Mouse (Mus musculus) forebrain, embryonic 16.5 days (tissue): ENCODE results near the gene Fam20a. TPM values are rescaled to one million over a fixed set of nuclear protein-coding genes. Genes with fewer than 3 reads are reported as not detected.

ENCODE experiments used
- ATAC-seq: fragments of 200-750 bp; cut with Nextera tagmentation; 2 replicates; pipeline ENCODE4 v1.8.0; 2017; ENCODE audit warnings: mild to moderate bottlenecking, moderate library complexity
- H3K27ac ChIP-seq: fragments of 300-500 bp; sonication (generic); 2 replicates; pipeline ENCODE4 v1.5.1; 2014; ENCODE audit warnings: low read length, control low read depth
- H3K27me3 ChIP-seq: fragments of 300-500 bp; sonication (generic); replicated peaks from 2 replicates; pipeline ENCODE4 v1.6.1; 2014; ENCODE audit warnings: low read length; ENCODE audit not compliant: control insufficient read depth, insufficient read depth
- H3K36me3 ChIP-seq: fragments of 300-500 bp; sonication (generic); 2 replicates; pipeline ENCODE4 v1.6.1; 2014; ENCODE audit not compliant: control insufficient read depth, insufficient read depth
- H3K4me1 ChIP-seq: fragments of 300-500 bp; sonication (generic); replicated peaks from 2 replicates; pipeline ENCODE4 v1.6.1; 2014; ENCODE audit warnings: low read length; ENCODE audit not compliant: control insufficient read depth, insufficient read depth
- H3K4me2 ChIP-seq: fragments of 300-500 bp; sonication (generic); 2 replicates; pipeline ENCODE4 v1.6.1; 2014; ENCODE audit warnings: mild to moderate bottlenecking, low read length, control low read depth
- H3K4me3 ChIP-seq: fragments of 300-500 bp; sonication (generic); replicated peaks from 2 replicates; pipeline ENCODE4 v1.5.1; 2014; ENCODE audit warnings: mild to moderate bottlenecking, low read length, control low read depth
- H3K9ac ChIP-seq: fragments of 300-500 bp; sonication (generic); replicated peaks from 2 replicates; pipeline ENCODE4 v1.6.1; 2014; ENCODE audit warnings: low read depth, low read length, control low read depth
- H3K9me3 ChIP-seq: fragments of 300-500 bp; sonication (generic); 2 replicates; pipeline ENCODE4 v1.6.1; 2016; ENCODE audit warnings: low read length; ENCODE audit not compliant: control insufficient read depth
- WGBS: fragments of 180-500 bp; shearing (Covaris S2); extraction: QIAGEN DNeasy Blood & Tissue Kit; methylation state at CpG from one replicate; pipeline ENCODE4 v1.1.7; 2014; 5-methylcytosine and 5-hydroxymethylcytosine counted together
- polyA plus RNA-seq: library from polyadenylated mRNA; unstranded; fragments of >200 nt; fragmentation: Nextera tagmentation; extraction: Ambion mirVana; gene quantifications from 2 replicates; pipeline ENCODE4 v1.2.1, GENCODE M21; 2015

Fam20a gene
- polyA plus RNA-seq, 1 experiment from 2014 or later = 1.9 TPM

DNA sequence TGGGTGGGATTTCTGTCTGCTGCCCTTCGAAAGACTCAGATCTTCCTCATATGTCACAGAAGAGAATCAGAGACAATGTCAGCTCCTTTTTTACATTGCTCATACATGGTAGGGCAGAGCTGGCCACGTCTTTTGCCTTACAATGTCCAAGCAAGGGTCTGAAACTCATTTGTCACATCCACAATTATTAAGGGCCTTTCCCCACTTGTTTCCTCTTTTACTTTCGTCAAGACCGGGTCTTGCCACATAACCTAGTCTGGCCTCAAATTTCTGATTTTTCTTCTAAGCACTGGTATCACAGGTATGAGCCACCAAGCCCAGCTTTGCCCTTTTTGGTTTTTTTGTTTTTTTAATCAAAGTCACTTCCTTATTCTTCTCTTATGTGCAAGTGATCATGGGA, 25.6 kb downstream of the Fam20a start:
- H3K9me3 ChIP-seq = no peaks in the 10 kb centered on the region
- ATAC-seq = no peak
- no peak overlapping the region for H3K4me3 ChIP-seq
- WGBS = 91% methylated on average over 4 of the region's 4 CpGs
- H3K27ac ChIP-seq = no peak overlapping the region
- no peaks in the 10 kb centered on the region for H3K27me3 ChIP-seq
- H3K4me1 ChIP-seq = no peaks in the 10 kb centered on the region
- no peak overlapping the region for H3K9ac ChIP-seq
- H3K4me2 ChIP-seq = no peak overlapping the region
- H3K36me3 ChIP-seq = no peaks in the 10 kb centered on the region

- no peak overlapping the region for H3K4me3 ChIP-seq
- H3K4me2 ChIP-seq = no peak overlapping the region
- no peaks in the 10 kb centered on the region for H3K4me1 ChIP-seq
- no peaks in the 10 kb centered on the region for H3K9me3 ChIP-seq
- no peaks in the 10 kb centered on the region for H3K36me3 ChIP-seq
- H3K27me3 ChIP-seq = no peaks in the 10 kb centered on the region
- ATAC-seq = no peak
- no peak overlapping the region for H3K27ac ChIP-seq
- WGBS = 35% methylated on average over 3 of the region's 3 CpGs
- H3K9ac ChIP-seq = no peak overlapping the region
Observed at GRCm38 (mm10) chr11:109692737-109693136, 29.3 kb downstream of the Fam20a start.

DNA sequence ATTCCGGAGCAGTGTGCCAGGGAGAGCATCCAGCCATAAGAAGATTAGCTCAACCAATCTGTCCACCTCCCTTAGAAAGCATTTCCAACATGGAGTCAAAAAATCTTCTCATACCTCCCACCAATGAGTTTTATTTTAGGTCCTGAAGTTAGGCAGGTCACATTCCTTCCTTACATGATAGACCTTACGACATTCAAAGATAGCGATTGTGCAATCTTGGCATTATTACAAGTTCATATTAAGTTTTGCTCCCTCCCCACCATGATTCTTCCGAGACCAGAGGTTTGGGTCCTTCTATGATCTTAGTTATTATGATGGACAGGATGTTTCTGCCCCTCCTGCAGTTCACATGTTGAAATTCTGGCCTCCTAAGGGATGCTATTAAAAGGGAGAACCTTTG, 32.5 kb downstream of the Fam20a start:
- Histone ChIP-seq H3K27ac (no peak overlapping the region), H3K4me2 (no peak overlapping the region), H3K4me3 (no peak overlapping the region), H3K27me3 (no peaks in the 10 kb centered on the region), H3K9me3 (no peaks in the 10 kb centered on the region; the same call in 1 of the 2 replicates), H3K9ac (no peak overlapping the region), H3K4me1 (no peaks in the 10 kb centered on the region), H3K36me3 (no peaks in the 10 kb centered on the region)
- ATAC-seq = no peak
- WGBS = 95% methylated on average over 4 of the region's 4 CpGs

DNA sequence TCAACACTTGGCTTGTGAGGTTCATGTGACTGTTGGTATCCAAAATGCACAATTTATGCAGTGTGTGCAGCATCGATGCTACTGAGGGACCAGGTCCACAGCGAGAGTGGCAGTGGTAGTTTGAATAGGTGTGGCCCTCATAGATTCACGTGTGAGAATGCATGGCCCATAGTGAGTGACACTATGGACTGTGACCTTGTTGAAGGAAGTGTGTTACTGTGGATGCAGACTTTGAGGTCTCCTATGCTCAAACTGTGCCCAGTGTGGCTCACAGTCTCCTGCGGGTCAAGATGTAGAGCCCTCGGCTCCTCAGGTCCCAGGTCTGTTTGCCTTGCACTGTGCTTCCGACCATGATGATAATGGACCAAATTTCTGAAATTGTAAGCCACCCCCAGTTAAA, 39.9 kb downstream of the Fam20a start:
- Histone ChIP-seq H3K36me3 (no peaks in the 10 kb centered on the region), H3K4me2 (no peak overlapping the region), H3K9ac (no peak overlapping the region), H3K9me3 (no peaks in the 10 kb centered on the region; the same call in 1 of the 2 replicates), H3K27me3 (no peaks in the 10 kb centered on the region), H3K27ac (no peak overlapping the region), H3K4me3 (no peak overlapping the region), H3K4me1 (no peaks in the 10 kb centered on the region)
- 93% methylated on average over 6 of the region's 6 CpGs for WGBS
- no peak for ATAC-seq

GRCm38 (mm10) chr11:109681556-109681955, 40.5 kb downstream of the Fam20a start:
- WGBS = 83% methylated on average over 3 of the region's 3 CpGs
- Histone ChIP-seq H3K27ac (no peak overlapping the region), H3K4me1 (no peaks in the 10 kb centered on the region), H3K9ac (no peak overlapping the region), H3K4me2 (no peak overlapping the region), H3K36me3 (no peaks in the 10 kb centered on the region), H3K9me3 (no peaks in the 10 kb centered on the region; the same call in 1 of the 2 replicates), H3K4me3 (no peak overlapping the region), H3K27me3 (no peaks in the 10 kb centered on the region)
- no peak for ATAC-seq

DNA sequence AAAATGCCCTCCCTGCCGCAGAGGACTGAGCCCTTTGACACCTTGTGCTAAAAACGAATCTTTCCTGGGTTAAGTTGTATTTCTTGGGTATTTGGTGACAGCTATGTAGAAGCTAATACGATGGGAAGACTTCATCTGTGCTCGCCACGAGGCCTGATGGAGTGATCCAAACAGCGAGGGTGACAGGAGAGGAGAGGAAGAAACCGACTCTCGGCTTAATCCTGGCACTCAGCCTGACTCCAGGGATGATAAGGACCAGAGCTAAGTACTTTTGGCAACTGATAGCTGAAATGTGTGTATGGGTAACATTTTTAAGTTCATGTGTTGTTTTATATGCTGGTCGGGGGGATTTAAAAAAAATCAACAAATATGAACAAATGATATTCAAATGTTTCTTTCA, 41.1 kb downstream of the Fam20a start:
- Histone ChIP-seq H3K27ac (no peak overlapping the region), H3K4me2 (no peak overlapping the region), H3K36me3 (no peaks in the 10 kb centered on the region), H3K9ac (no peak overlapping the region), H3K9me3 (no peaks in the 10 kb centered on the region; the same call in 1 of the 2 replicates), H3K4me1 (no peaks in the 10 kb centered on the region), H3K27me3 (no peaks in the 10 kb centered on the region), H3K4me3 (no peak overlapping the region)
- ATAC-seq = no peak
- WGBS = 75% methylated on average over 9 of the region's 9 CpGs

DNA sequence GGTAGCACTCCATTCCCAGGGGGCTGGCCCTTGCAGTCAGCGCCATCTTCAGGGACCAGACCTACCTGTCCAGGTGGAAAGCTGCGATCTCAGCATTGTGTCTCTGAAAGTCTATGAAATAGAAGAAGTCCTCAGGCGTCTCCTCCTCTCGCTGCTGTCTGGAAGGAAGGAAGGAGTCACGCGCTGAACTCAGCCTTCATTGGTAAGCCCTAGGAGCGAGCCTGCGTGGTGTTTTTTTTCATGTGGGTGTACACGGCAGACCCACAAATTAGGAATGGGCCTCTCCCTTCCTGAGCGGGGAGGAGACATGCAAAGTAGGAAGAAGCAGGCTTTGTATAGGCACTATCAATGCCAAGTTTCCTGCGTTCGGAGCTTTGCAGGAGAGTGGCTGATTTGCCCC, 43.8 kb downstream of the Fam20a start:
- H3K27ac ChIP-seq = no peak overlapping the region
- WGBS = 82% methylated on average over 12 of the region's 12 CpGs

GRCm38 (mm10) chr11:109676621-109677373, 45.3 kb downstream of the Fam20a start:
- H3K4me2 ChIP-seq = no peak overlapping the region
- no peak overlapping the region for H3K9ac ChIP-seq
- no peaks in the 10 kb centered on the region for H3K9me3 ChIP-seq
- no peaks in the 10 kb centered on the region; the same call in 1 of the 2 replicates for H3K36me3 ChIP-seq
- no peak overlapping the region for H3K27ac ChIP-seq
- 47% methylated on average over 12 of the region's 12 CpGs for WGBS
- ATAC-seq = no peak
- H3K4me1 ChIP-seq = no peaks in the 10 kb centered on the region
- H3K4me3 ChIP-seq = no peak overlapping the region
- H3K27me3 ChIP-seq = no peaks in the 10 kb centered on the region

More for the DNA sequence above, 43.8 kb downstream of the Fam20a start:
- Histone ChIP-seq H3K9me3 (no peaks in the 10 kb centered on the region), H3K4me3 (no peak overlapping the region), H3K4me1 (no peaks in the 10 kb centered on the region), H3K9ac (no peak overlapping the region), H3K36me3 (no peaks in the 10 kb centered on the region), H3K27me3 (no peaks in the 10 kb centered on the region), H3K4me2 (no peak overlapping the region)
- ATAC-seq = no peak

DNA sequence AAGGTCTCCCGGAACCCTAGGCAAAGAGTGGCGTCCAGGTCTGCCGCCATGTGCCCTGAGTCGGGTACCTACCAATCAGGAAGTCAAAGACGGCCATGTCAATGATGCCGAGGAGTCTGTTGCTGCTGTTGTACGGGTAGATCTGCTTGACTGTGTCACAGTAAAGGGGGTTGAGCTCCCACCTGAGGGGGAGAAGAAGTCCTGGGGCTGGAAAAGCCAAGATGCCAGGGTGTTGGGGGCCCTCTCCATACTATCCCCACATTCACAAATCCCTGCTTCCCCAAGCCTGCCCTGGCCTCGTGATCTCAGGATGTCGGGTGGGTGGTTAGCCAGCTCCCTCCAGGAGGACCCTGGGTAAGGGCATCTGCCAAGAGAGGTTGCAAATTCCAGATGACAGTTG, 46.3 kb downstream of the Fam20a start:
- Histone ChIP-seq H3K4me1 (no peaks in the 10 kb centered on the region), H3K36me3 (no peaks in the 10 kb centered on the region; the same call in 1 of the 2 replicates), H3K4me2 (no peak overlapping the region)

More for the DNA sequence above, 46.3 kb downstream of the Fam20a start:
- WGBS = 91% methylated on average over 9 of the region's 9 CpGs
- H3K27ac ChIP-seq = no peak overlapping the region
- no peaks in the 10 kb centered on the region for H3K9me3 ChIP-seq
- H3K9ac ChIP-seq = no peak overlapping the region
- ATAC-seq = no peak
- H3K4me3 ChIP-seq = no peak overlapping the region
- H3K27me3 ChIP-seq = no peaks in the 10 kb centered on the region
